Mouse (Mus musculus): ENCODE results near the gene Lrrc56. TPM values are rescaled to one million over a fixed set of nuclear protein-coding genes. Genes with fewer than 3 reads are reported as not detected.

Gene Lrrc56
- polyA plus RNA-seq (2017; shearing (Covaris generic)): 2.3 TPM

DNA sequence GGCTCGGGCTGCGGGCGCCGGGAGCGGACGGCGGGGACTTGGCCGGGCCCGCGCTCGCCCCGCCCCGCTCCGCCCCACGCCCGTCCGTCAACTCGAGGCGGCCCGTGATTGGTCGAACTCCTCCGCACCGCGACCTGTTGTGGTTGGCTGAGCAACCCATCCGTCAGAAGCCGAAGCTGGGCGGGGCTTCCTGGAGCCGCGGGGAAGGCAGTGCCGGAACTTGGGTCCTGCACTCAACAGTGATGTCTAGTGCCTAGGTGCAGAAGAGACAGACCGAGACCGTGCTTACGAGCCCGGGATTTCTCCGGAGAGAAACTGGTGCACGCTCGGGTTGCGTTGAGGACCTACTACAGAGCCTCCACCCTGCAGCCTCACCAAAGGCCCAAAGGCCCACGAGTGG, at the start of gene Lrrc56, which contains the start of gene Hras:
Lrrc56 (plus strand) TSS at position 210 of the 400 bp plus-strand sequence.
Hras (minus strand) TSS at position 58 of the 400 bp plus-strand sequence.

GRCm38 (mm10) chr7:141172116-141173006, 21.6 kb upstream of the Lrrc56 start, which contains the start of gene Rnh1:
TSS of gene Rnh1 (minus strand) at chr7:141172857.

GRCm38 (mm10) chr7:141213605-141214235, 19.8 kb downstream of the Lrrc56 start, which contains the start of gene Lmntd2:
TSS of gene Lmntd2 (minus strand) at chr7:141214080.

GRCm38 (mm10) chr7:141215101-141215879, 21.3 kb downstream of the Lrrc56 start, which contains the start of gene Rassf7:
TSS of gene Rassf7 (plus strand) at chr7:141215860.

GRCm38 (mm10) chr7:141228279-141229067, 34.5 kb downstream of the Lrrc56 start, which contains the start of gene Phrf1:
TSS of gene Phrf1 (plus strand) at chr7:141228784.

Other genes starting within 250 kb of the Lrrc56 start
- not detected for gene Ifitm5, start 243.9 kb upstream of the Lrrc56 start, polyA plus RNA-seq (2017; shearing (Covaris generic))
- not detected for gene Gm45717, start 238.2 kb upstream of the Lrrc56 start, polyA plus RNA-seq (2017; shearing (Covaris generic))
- gene Ifitm2, start 238.2 kb upstream of the Lrrc56 start, polyA plus RNA-seq (2017; shearing (Covaris generic)): not detected
- gene Ifitm1, start 226.9 kb upstream of the Lrrc56 start, polyA plus RNA-seq (2017; shearing (Covaris generic)): not detected
- not detected for gene Ifitm3, start 183.4 kb upstream of the Lrrc56 start, polyA plus RNA-seq (2017; shearing (Covaris generic))
- gene Ifitm6, start 176.2 kb upstream of the Lrrc56 start, polyA plus RNA-seq (2017; shearing (Covaris generic)): not detected
- not detected for gene Gm17387, start 165.0 kb upstream of the Lrrc56 start, polyA plus RNA-seq (2017; shearing (Covaris generic))
- 0.85 TPM for gene B4galnt4, start 133.1 kb upstream of the Lrrc56 start, polyA plus RNA-seq (2017; shearing (Covaris generic))
- 95.4 TPM for gene Pkp3, start 115.9 kb upstream of the Lrrc56 start, polyA plus RNA-seq (2017; shearing (Covaris generic))
- 73.6 TPM for gene Sigirr, start 93.6 kb upstream of the Lrrc56 start, polyA plus RNA-seq (2017; shearing (Covaris generic))
- gene Ano9, start 76.4 kb upstream of the Lrrc56 start, polyA plus RNA-seq (2017; shearing (Covaris generic)): not detected
- 8.6 TPM for gene Ptdss2, start 71.8 kb upstream of the Lrrc56 start, polyA plus RNA-seq (2017; shearing (Covaris generic))
- 49.7 TPM for gene Rnh1, start 21.3 kb upstream of the Lrrc56 start, polyA plus RNA-seq (2017; shearing (Covaris generic))
- 25.1 TPM for gene Hras, start 152 bp upstream of the Lrrc56 start, polyA plus RNA-seq (2017; shearing (Covaris generic))
- 6.6 TPM for gene Lmntd2, start 19.9 kb downstream of the Lrrc56 start, polyA plus RNA-seq (2017; shearing (Covaris generic))
- 10.0 TPM for gene Rassf7, start 21.7 kb downstream of the Lrrc56 start, polyA plus RNA-seq (2017; shearing (Covaris generic))
- 112 TPM for gene Phrf1, start 34.6 kb downstream of the Lrrc56 start, polyA plus RNA-seq (2017; shearing (Covaris generic))
- 103 TPM for gene Irf7, start 72.3 kb downstream of the Lrrc56 start, polyA plus RNA-seq (2017; shearing (Covaris generic))
- gene Cdhr5, start 82.6 kb downstream of the Lrrc56 start, polyA plus RNA-seq (2017; shearing (Covaris generic)): not detected
- gene Sct, start 85.0 kb downstream of the Lrrc56 start, polyA plus RNA-seq (2017; shearing (Covaris generic)): not detected
- gene Drd4, start 97.8 kb downstream of the Lrrc56 start, polyA plus RNA-seq (2017; shearing (Covaris generic)): not detected
- 75.5 TPM for gene Deaf1, start 133.5 kb downstream of the Lrrc56 start, polyA plus RNA-seq (2017; shearing (Covaris generic))
- 29.6 TPM for gene Tmem80, start 133.6 kb downstream of the Lrrc56 start, polyA plus RNA-seq (2017; shearing (Covaris generic))
- not detected for gene Eps8l2, start 144.7 kb downstream of the Lrrc56 start, polyA plus RNA-seq (2017; shearing (Covaris generic))
- 215 TPM for gene Taldo1, start 198.0 kb downstream of the Lrrc56 start, polyA plus RNA-seq (2017; shearing (Covaris generic))
- gene Gatd1, start 220.0 kb downstream of the Lrrc56 start, polyA plus RNA-seq (2017; shearing (Covaris generic)): 31.3 TPM
- not detected for gene Cend1, start 235.3 kb downstream of the Lrrc56 start, polyA plus RNA-seq (2017; shearing (Covaris generic))
- 72.6 TPM for gene Slc25a22, start 243.7 kb downstream of the Lrrc56 start, polyA plus RNA-seq (2017; shearing (Covaris generic))
- 3.4 TPM for gene Pidd1, start 249.9 kb downstream of the Lrrc56 start, polyA plus RNA-seq (2017; shearing (Covaris generic))